Mouse (Mus musculus) stomach, embryonic 16.5 days (tissue): Measurements from ENCODE around the gene Mrpl18. TPM values are rescaled to one million over a fixed set of nuclear protein-coding genes. Genes with fewer than 3 reads are reported as not detected.
"Not testable (repeated sequence)": the region's sequence is repeated elsewhere in the genome, so short reads cannot be mapped to it uniquely, and the experiment has no call there.

Source experiments
- ATAC-seq: fragments of 200-750 bp; cut with Nextera tagmentation; 2 replicates; pipeline ENCODE4 v1.8.0; 2017; ENCODE audit warnings: moderate number of reproducible peaks, moderate TSS enrichment; ENCODE audit not compliant: insufficient read depth, low FRiP score
- H3K27ac ChIP-seq: fragments of 300-500 bp; sonication (generic); 2 replicates; pipeline ENCODE4 v1.5.1; 2014; ENCODE audit warnings: low read length
- H3K27me3 ChIP-seq: fragments of 300-500 bp; sonication (generic); 2 replicates; pipeline ENCODE4 v1.6.1; 2014; ENCODE audit warnings: low read length, control low read depth, mixed read lengths; ENCODE audit not compliant: control insufficient read depth, insufficient read depth
- H3K36me3 ChIP-seq: fragments of 300-500 bp; sonication (generic); 2 replicates; pipeline ENCODE4 v1.6.1; 2014; ENCODE audit warnings: low read length; ENCODE audit not compliant: control insufficient read depth, insufficient read depth
- H3K4me1 ChIP-seq: fragments of 300-500 bp; sonication (generic); 2 replicates; pipeline ENCODE4 v1.6.1; 2014; ENCODE audit warnings: low read length, control low read depth, mixed read lengths; ENCODE audit not compliant: control insufficient read depth, insufficient read depth
- H3K4me2 ChIP-seq: fragments of 300-500 bp; sonication (generic); 2 replicates; pipeline ENCODE4 v1.6.1; 2014; ENCODE audit warnings: low read depth, low read length, mixed read lengths
- H3K4me3 ChIP-seq: fragments of 300-500 bp; sonication (generic); replicated peaks from 2 replicates; pipeline ENCODE4 v1.5.1; 2014; ENCODE audit warnings: mild to moderate bottlenecking, low read length
- H3K9ac ChIP-seq: fragments of 300-500 bp; sonication (generic); 2 replicates; pipeline ENCODE4 v1.6.1; 2014; ENCODE audit warnings: low read length
- H3K9me3 ChIP-seq: fragments of 300-500 bp; sonication (generic); replicated peaks from 2 replicates; pipeline ENCODE4 v1.6.1; 2016; ENCODE audit warnings: low read length, control low read depth; ENCODE audit not compliant: control insufficient read depth
- WGBS: fragments of 180-500 bp; shearing (Covaris S2); extraction: QIAGEN DNeasy Blood & Tissue Kit; methylation state at CpG from one replicate; pipeline ENCODE4 v1.1.7; 2014; 5-methylcytosine and 5-hydroxymethylcytosine counted together
- polyA plus RNA-seq: library from polyadenylated mRNA; unstranded; fragments of >200 nt; fragmentation: Nextera tagmentation; extraction: Ambion mirVana; gene quantifications from 2 replicates; pipeline ENCODE4 v1.2.1, GENCODE M21; 2015

Gene Mrpl18
- polyA plus RNA-seq, 1 experiment from 2014 or later, result 141 TPM

DNA sequence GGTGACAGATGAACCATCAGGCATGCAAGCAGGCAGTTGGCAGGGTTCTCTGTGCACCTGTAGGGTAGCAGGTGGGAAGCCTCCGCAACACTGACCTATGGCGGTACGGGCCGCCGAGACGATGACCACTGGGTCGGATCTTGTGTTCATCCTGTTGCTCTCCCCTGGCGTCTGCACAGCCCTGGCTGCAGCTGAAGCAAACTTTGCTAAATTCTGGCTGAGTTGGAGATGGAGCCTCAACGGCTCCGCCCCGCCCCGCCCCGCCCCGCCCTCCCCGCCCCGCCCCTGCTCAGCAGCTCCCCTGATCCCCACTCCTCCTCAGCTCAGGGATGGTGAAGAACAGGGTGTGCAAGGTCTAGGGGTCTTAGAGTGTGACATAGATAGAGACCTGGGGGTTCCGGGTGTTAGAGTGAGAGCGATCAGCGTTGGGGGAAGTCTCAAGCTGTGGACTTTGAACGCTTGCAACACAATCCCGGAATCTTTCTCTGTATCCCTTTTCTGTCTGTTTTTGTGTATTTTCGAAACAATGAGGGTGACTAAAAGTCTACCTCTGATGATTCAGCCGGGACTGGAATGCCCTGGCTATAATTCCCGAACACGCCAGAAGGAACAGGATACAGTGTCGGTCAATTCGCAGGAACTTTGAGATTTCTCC is 24.1 kb upstream of the Mrpl18 start, which contains the start of gene Acat3:
Acat3 (minus strand) TSS at position 450 of the 655 bp plus-strand sequence.
- Histone ChIP-seq H3K9ac (peak within 1 kb of the TSS; percentile 64), H3K9me3 (no peaks in the 10 kb centered on the region), H3K4me3 (peak within 1 kb of the TSS; percentile 45), H3K27ac (no peak within 1 kb of the TSS), H3K36me3 (no peaks in the 10 kb centered on the region), H3K4me1 (peaks cover 5% of the 10 kb centered on the region; the same call in 1 of the 2 replicates), H3K27me3 (no peaks in the 10 kb centered on the region), H3K4me2 (peak within 1 kb of the TSS; percentile 71)
- peak; percentile 86 for ATAC-seq
- 7% methylated on average over 27 of the region's 27 CpGs for WGBS

DNA sequence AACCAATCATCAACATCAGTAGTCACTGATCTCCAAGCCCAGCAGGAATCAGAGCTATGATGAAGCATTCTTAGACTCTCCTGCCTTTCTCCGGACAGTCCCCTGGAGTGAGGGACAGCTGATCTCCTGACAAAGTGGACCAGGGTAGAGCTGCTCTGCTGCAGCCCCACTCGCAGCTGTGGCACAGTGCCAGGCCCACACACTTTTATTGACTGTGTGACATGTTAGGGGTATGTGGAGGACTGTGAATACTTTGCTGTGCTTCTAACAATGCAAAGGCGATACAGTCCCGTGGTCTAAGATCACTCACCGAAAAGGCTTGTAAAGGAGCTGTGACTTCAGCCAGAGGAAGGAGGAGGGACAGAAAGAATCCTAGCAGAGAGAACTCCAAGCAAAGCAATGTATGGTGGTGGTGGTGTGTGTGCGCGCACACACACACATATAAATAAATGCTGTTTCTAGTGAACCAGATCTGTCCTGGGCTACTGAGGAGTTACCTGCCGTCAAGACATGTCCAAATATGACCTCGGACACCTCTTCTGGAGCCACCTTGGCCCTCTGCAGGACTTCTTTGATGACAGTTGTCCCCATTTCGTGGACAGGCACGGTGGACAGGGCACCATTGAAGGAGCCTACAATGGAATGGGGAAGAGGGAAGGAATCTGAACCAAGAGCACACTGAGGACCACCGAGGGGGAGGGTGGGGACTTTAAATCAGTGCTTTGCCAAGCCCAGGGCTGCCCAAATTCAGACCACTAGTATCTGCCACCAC is 23.4 kb upstream of the Mrpl18 start:
- not testable (repeated sequence) for H3K27me3 ChIP-seq, H3K4me1 ChIP-seq, H3K36me3 ChIP-seq, H3K27ac ChIP-seq, H3K9me3 ChIP-seq
- H3K9ac ChIP-seq, result peak overlapping the region; percentile 64
- peak overlapping the region; percentile 45 for H3K4me3 ChIP-seq
- WGBS, result 51% methylated on average over 2 of the region's 12 CpGs
- peak overlapping the region; percentile 71 for H3K4me2 ChIP-seq
- ATAC-seq, result peak; percentile 3; the same call in 1 of the 2 replicates

DNA sequence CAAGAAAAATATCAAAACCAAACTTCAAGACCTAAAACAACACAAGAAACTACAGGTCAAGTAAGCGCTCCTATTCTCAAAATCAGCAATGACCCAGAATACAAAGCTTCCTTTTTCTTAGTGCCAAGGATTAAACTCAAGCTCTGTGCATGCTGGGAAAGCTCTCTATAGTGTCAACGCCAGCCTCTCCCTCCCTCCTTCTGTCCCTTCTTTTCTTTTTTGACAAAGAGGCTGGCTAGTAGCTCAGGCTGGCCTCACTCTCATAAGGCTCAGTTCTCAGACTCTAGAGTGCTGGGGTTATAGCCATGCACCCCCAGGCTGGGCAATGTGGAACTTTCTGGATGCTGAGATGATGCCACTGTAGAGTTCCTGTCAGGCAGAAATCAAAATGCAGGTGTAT is 21.9 kb upstream of the Mrpl18 start:
- H3K4me2 ChIP-seq, result no peak overlapping the region
- WGBS, result 54% methylated on average over 2 of the region's 2 CpGs
- no peaks in the 10 kb centered on the region for H3K9me3 ChIP-seq
- H3K9ac ChIP-seq, result no peak overlapping the region
- no peak overlapping the region for H3K27ac ChIP-seq
- ATAC-seq, result no peak
- H3K4me1 ChIP-seq, result peaks cover 5% of the 10 kb centered on the region; the same call in 1 of the 2 replicates
- H3K27me3 ChIP-seq, result no peaks in the 10 kb centered on the region
- no peaks in the 10 kb centered on the region for H3K36me3 ChIP-seq
- H3K4me3 ChIP-seq, result no peak overlapping the region

GRCm38 (mm10) chr17:12937412-12937970 is 21.3 kb upstream of the Mrpl18 start:
- Histone ChIP-seq H3K4me3 (no peak overlapping the region), H3K36me3 (no peaks in the 10 kb centered on the region), H3K9me3 (no peaks in the 10 kb centered on the region), H3K4me2 (no peak overlapping the region), H3K27me3 (no peaks in the 10 kb centered on the region), H3K27ac (no peak overlapping the region), H3K9ac (no peak overlapping the region), H3K4me1 (peaks cover 5% of the 10 kb centered on the region; the same call in 1 of the 2 replicates)
- ATAC-seq, result no peak
- 84% methylated on average over 2 of the region's 2 CpGs for WGBS

DNA sequence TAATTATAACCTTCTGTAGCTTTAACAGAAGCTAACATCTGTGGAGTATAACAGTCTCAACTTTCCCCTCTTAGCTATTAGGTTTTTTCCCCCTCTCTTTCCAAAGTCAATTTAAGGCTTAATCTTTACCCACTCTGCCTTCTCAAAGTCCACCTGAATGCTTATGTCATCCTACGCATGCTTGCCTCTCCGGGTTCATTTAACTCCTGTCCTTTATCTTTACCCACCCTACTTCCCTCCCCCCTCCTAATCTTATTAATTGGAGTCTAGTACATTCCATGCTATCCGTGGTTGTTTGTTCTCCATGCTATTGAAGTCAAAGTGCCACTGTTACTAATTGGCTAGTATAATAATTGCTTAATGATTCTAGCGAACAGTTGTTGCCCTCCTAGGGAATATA is 19.6 kb upstream of the Mrpl18 start:
- 46% methylated on average over 4 of the region's 4 CpGs for WGBS
- H3K27ac ChIP-seq, result no peak overlapping the region
- H3K36me3 ChIP-seq, result no peaks in the 10 kb centered on the region
- peaks cover 5% of the 10 kb centered on the region; the same call in 1 of the 2 replicates for H3K4me1 ChIP-seq
- no peak overlapping the region for H3K4me3 ChIP-seq
- H3K9me3 ChIP-seq, result no peaks in the 10 kb centered on the region
- ATAC-seq, result no peak
- no peak overlapping the region for H3K4me2 ChIP-seq
- H3K27me3 ChIP-seq, result no peaks in the 10 kb centered on the region
- no peak overlapping the region for H3K9ac ChIP-seq

GRCm38 (mm10) chr17:12931576-12931975 is 15.4 kb upstream of the Mrpl18 start:
- not testable (repeated sequence) for H3K27ac ChIP-seq, H3K4me1 ChIP-seq, H3K9me3 ChIP-seq, H3K36me3 ChIP-seq, H3K9ac ChIP-seq, H3K27me3 ChIP-seq, ATAC-seq, H3K4me3 ChIP-seq, H3K4me2 ChIP-seq
- WGBS, result 88% methylated on average over 5 of the region's 5 CpGs

GRCm38 (mm10) chr17:12925703-12926180 is 9.6 kb upstream of the Mrpl18 start:
- peaks cover 36% of the 10 kb centered on the region for H3K36me3 ChIP-seq
- H3K27me3 ChIP-seq, result no peaks in the 10 kb centered on the region
- H3K27ac ChIP-seq, result no peak overlapping the region

DNA sequence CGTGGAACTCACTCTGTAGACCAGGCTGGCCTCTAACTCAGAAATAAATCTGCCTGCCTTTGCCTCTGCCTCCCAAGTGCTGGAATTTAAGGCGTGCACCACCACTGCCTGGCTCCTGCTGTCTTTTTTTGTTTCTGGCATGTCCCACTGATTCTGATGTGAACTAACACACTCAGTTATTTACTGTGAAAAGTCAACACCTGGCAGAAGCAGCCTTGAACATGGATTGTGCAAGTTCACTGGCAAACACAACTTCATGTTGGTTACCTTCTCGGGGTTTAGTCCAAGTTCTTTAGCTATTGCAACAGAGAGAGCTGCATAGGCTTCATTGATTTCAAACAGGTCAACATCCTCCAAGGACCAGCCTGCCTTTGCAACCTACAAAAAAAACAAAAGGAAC is 8.9 kb upstream of the Mrpl18 start:
- no peak for ATAC-seq
- H3K9ac ChIP-seq, result no peak overlapping the region
- peaks cover 43% of the 10 kb centered on the region for H3K36me3 ChIP-seq
- no peak overlapping the region for H3K4me3 ChIP-seq
- H3K27ac ChIP-seq, result no peak overlapping the region
- no peak overlapping the region for H3K4me2 ChIP-seq
- 87% methylated on average over 3 of the region's 3 CpGs for WGBS
- no peaks in the 10 kb centered on the region for H3K27me3 ChIP-seq
- H3K9me3 ChIP-seq, result no peaks in the 10 kb centered on the region
- no peaks in the 10 kb centered on the region for H3K4me1 ChIP-seq

More at GRCm38 (mm10) chr17:12925703-12926180, 9.6 kb upstream of the Mrpl18 start:
- Histone ChIP-seq H3K9me3 (no peaks in the 10 kb centered on the region), H3K4me1 (no peaks in the 10 kb centered on the region), H3K4me3 (no peak overlapping the region), H3K4me2 (no peak overlapping the region), H3K9ac (no peak overlapping the region)
- ATAC-seq, result no peak
- 85% methylated on average over 8 of the region's 8 CpGs for WGBS

- Histone ChIP-seq H3K27ac (no peak overlapping the region), H3K4me2 (no peak overlapping the region), H3K4me3 (no peak overlapping the region), H3K4me1 (peaks cover 5% of the 10 kb centered on the region; the same call in 1 of the 2 replicates), H3K9me3 (no peaks in the 10 kb centered on the region), H3K9ac (no peak overlapping the region), H3K36me3 (peaks cover 50% of the 10 kb centered on the region), H3K27me3 (no peaks in the 10 kb centered on the region)
- WGBS, result 86% methylated on average over 1 of the region's 1 CpGs
- no peak for ATAC-seq
These were observed 4.9 kb upstream of the Mrpl18 start for GRCm38 (mm10) chr17:12921073-12921472.
